Mouse (Mus musculus) megakaryocyte progenitor cell, adult 5-6 weeks (primary cell): Measurements from ENCODE around the gene Zfp518a. TPM values are rescaled to one million over a fixed set of nuclear protein-coding genes. Genes with fewer than 3 reads are reported as not detected.

Experiments used
- ATAC-seq: replicated peaks from 2 replicates; pipeline ENCODE4 v1.8.0; 2016; ENCODE audit warnings: mild to moderate bottlenecking, moderate TSS enrichment, inconsistent platforms; ENCODE audit not compliant: poor library complexity
- total RNA-seq, 2 experiments: library from RNA; stranded (forward) in 1 of 2; stranded (reverse) in 1 of 2; fragments of 157-497, 149-512 nt in 1 of 2; fragments of 200-1000 nt in 1 of 2; gene quantifications; 2 replicates each; pipeline versions ENCODE4 v1.2.3 to v1.2.4; 2015 to 2017

The Zfp518a gene
- total RNA-seq, 2 experiments from 2014 or later = 23.6 to 31.2 TPM

DNA sequence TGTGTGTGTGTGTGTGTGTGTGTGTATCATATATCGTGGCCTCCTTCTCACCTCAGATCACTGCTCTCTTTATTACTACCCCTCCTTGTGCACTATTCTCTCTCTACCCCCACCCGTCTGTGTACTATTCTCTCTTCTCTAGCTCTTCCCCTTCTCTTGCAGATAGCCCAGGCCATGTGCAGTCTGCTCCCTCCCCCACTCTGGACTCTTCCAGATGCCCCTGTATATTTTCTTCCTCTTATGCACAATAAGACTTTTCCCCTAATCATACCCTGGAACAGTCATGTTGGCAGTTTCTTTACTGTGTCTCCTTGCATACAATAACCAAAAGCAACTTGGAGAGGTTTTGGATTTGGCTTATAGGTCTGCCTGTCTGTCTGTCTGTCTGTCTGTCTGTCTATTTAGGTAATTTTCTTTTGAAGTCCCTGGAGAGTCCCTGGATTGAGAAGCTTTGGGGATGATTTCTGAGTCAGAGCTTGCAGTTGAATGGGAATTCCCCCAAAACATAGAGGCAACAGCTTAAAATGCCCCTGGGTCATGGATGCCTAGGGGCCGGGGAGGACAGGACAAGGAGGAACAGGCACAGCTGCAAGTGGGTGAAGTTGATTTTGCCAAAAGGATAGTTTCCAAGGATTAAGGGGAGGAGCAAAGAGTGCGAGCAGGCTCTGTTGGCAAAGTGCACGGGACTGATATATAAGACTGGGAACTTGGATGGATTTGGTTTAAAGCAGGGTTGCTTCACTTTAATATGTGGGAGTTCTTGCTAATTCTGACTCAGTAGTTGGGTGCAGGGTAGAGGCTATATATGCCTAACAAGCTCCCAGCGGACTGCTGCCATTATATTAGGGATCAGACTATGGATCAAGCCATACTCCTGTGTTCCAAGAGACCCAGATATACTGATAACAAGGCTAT lies 70.7 kb downstream of the Zfp518a start:
- ATAC-seq = no peak

Other genes with a start within 250 kb of the Zfp518a start
- gene Cc2d2b, start 146.0 kb upstream of the Zfp518a start, total RNA-seq (2015) = 0.15 and 0.81 TPM in 2 replicates
- 0.37 TPM in 1 of 2 replicates, not detected in the other for gene Cc2d2b, start 146.0 kb upstream of the Zfp518a start, total RNA-seq (2017)
- 3.9 and 4.6 TPM in 2 replicates for gene Ccnj, start 63.4 kb upstream of the Zfp518a start, total RNA-seq (2015)
- gene Ccnj, start 63.4 kb upstream of the Zfp518a start, total RNA-seq (2017) = 5.5 and 8.4 TPM in 2 replicates
- gene Blnk, start 99.8 kb downstream of the Zfp518a start, total RNA-seq (2015) = 0.84 TPM in 1 of 2 replicates, not detected in the other
- 0.25 TPM in 1 of 2 replicates, not detected in the other for gene Blnk, start 99.8 kb downstream of the Zfp518a start, total RNA-seq (2017)
- gene Dntt, start 134.6 kb downstream of the Zfp518a start, total RNA-seq (2015) = 5.7 and 18.3 TPM in 2 replicates
- gene Dntt, start 134.6 kb downstream of the Zfp518a start, total RNA-seq (2017) = 10.0 and 29.0 TPM in 2 replicates
- not detected in 2 replicates for gene Opalin, start 182.4 kb downstream of the Zfp518a start, total RNA-seq (2015)
- gene Opalin, start 182.4 kb downstream of the Zfp518a start, total RNA-seq (2017) = not detected in 2 replicates